8 mouse cellular contexts compared by ENCODE assay signal in genomic region chr9:20959430-20959938, GRCm38 (mm10). TPM values are rescaled to one million over a fixed set of nuclear protein-coding genes. Genes with fewer than 3 reads are reported as not detected.
DNase-seq lines count a peak whose midpoint lies in the region; ATAC-seq and TF ChIP-seq lines count a peak whose summit lies in the region.

Dnmt1 (minus strand) TSS chr9:20959888.

- H3K4me2 ChIP-seq in forebrain, embryonic 13.5 days, result no peak within 1 kb of the TSS
- no peak within 1 kb of the TSS for H3K4me2 ChIP-seq in hindbrain, embryonic 16.5 days (ENCODE audit: low read length)

- 84% methylated on average over 2 of the region's 2 CpGs for WGBS in forebrain, embryonic 13.5 days
- WGBS in hindbrain, embryonic 16.5 days, result 94% methylated on average over 2 of the region's 2 CpGs
- WGBS in macrophage (ENCODE audit: missing documents), result 100% methylated on average over 2 of the region's 2 CpGs

- H3K4me3 ChIP-seq in ES-E14 (ENCODE audit: insufficient read depth in 1 of 2, low read depth in 1 of 2, low read length in 2 of 2, poor library complexity in 1 of 2, severe bottlenecking in 1 of 2) (no peak within 1 kb of the TSS), macrophage (ENCODE audit: inconsistent target) (no peak within 1 kb of the TSS)
- H3K4me3 ChIP-seq in forebrain, embryonic 13.5 days, result no peak within 1 kb of the TSS
- no peak within 1 kb of the TSS for H3K4me3 ChIP-seq in hindbrain, embryonic 16.5 days (ENCODE audit: low read length)

- H3K36me3 ChIP-seq in ES-E14 (ENCODE audit: control insufficient read depth, insufficient read depth, low read length, poor library complexity, severe bottlenecking), result no peaks in the 10 kb centered on the region
- H3K36me3 ChIP-seq in forebrain, embryonic 13.5 days (ENCODE audit: poor library complexity, severe bottlenecking), result no peaks in the 10 kb centered on the region
- H3K36me3 ChIP-seq in hindbrain, embryonic 16.5 days (ENCODE audit: control insufficient read depth, insufficient read depth, low read length), result no peaks in the 10 kb centered on the region
- H3K36me3 ChIP-seq in macrophage (ENCODE audit: inconsistent target), result no peaks in the 10 kb centered on the region

- no peak for ATAC-seq in forebrain, embryonic 13.5 days
- ATAC-seq in hindbrain, embryonic 16.5 days, result no peak

- no peaks in the 10 kb centered on the region for H3K79me2 ChIP-seq in macrophage (ENCODE audit: inconsistent target)

- no peak for DNase-seq in frontal cortex, adult 2 months (ENCODE audit: extremely low spot score in 1 of 2, low spot score in 1 of 2)
- DNase-seq in frontal cortex, postnatal 36 days (ENCODE audit: low spot score in 2 of 2), result no peak
- DNase-seq in ES-E14 (ENCODE audit: low read depth, low spot score) (no peak), adipocyte (ENCODE audit: low spot score) (no peak)
- DNase-seq in thymus, postnatal 14 days, result no peak

- H3K27me3 ChIP-seq in forebrain, embryonic 13.5 days, result no peaks in the 10 kb centered on the region; the same call in 1 of the 2 replicates
- no peaks in the 10 kb centered on the region for H3K27me3 ChIP-seq in hindbrain, embryonic 16.5 days (replicated peaks; ENCODE audit: control insufficient read depth, insufficient read depth, low read length)

- no peak within 1 kb of the TSS for H3K9ac ChIP-seq in ES-E14 (ENCODE audit: insufficient read depth, low read depth, low read length, poor library complexity, severe bottlenecking)
- no peak within 1 kb of the TSS for H3K9ac ChIP-seq in forebrain, embryonic 13.5 days
- no peak within 1 kb of the TSS for H3K9ac ChIP-seq in hindbrain, embryonic 16.5 days (ENCODE audit: low read depth, low read length)

- H3K4me1 ChIP-seq in ES-E14 (ENCODE audit: control insufficient read depth in 2 of 2, insufficient read depth in 2 of 2, low read length in 2 of 2, poor library complexity in 1 of 2), result peaks cover 0 to 4% of the 10 kb centered on the region in 2 experiments; a peak in 1 of 4 replicates
- H3K4me1 ChIP-seq in forebrain, embryonic 13.5 days, result no peaks in the 10 kb centered on the region
- no peaks in the 10 kb centered on the region for H3K4me1 ChIP-seq in hindbrain, embryonic 16.5 days (ENCODE audit: control insufficient read depth, insufficient read depth, low read depth, low read length)

- in situ Hi-C loops in ES-E14 (cut with MboI; ENCODE audit: low sequenced_read_pairs in 2 of 2, unreplicated experiment in 2 of 2), result no loop called here

- H3K27ac ChIP-seq in ES-E14 (ENCODE audit: insufficient read depth, low read depth, low read length, poor library complexity, severe bottlenecking) (no peak within 1 kb of the TSS), macrophage (0 out of 2 replicates have a peak within 1 kb of the TSS, but pooled peaks have one; percentile 78)
- H3K27ac ChIP-seq in forebrain, embryonic 13.5 days, result no peak within 1 kb of the TSS
- no peak within 1 kb of the TSS for H3K27ac ChIP-seq in hindbrain, embryonic 16.5 days (ENCODE audit: low read depth, low read length)

- H3K9me3 ChIP-seq in ES-E14 (ENCODE audit: control insufficient read depth, insufficient read depth, low read depth, low read length), result no peaks in the 10 kb centered on the region
- H3K9me3 ChIP-seq in forebrain, embryonic 13.5 days (replicated peaks), result no peaks in the 10 kb centered on the region
- H3K9me3 ChIP-seq in hindbrain, embryonic 16.5 days (ENCODE audit: control insufficient read depth, low read length), result no peaks in the 10 kb centered on the region

TF ChIP-seq in ES-E14, 5 proteins besides CTCF, POLR2A, EP300 and RAD21:
- TF ChIP-seq MAFK (IDR thresholded peaks at IDR 0.05; ENCODE audit: insufficient read depth, low read depth, low read length), result no peak
- no peak for TF ChIP-seq HCFC1 (IDR thresholded peaks at IDR 0.05; ENCODE audit: borderline replicate concordance, insufficient read depth, low read length)
- TF ChIP-seq ZC3H11A (IDR thresholded peaks at IDR 0.05; ENCODE audit: borderline replicate concordance, low read depth, low read length), result no peak
- TF ChIP-seq ZNF384 (IDR thresholded peaks at IDR 0.05; ENCODE audit: low read depth, low read length), result no peak
- TF ChIP-seq CHD2 (IDR thresholded peaks at IDR 0.05; ENCODE audit: low read depth, low read length), result no peak

RNA-seq across cellular contexts. Expression of gene Dnmt1, which starts in this region (rescaled TPM):
- 40.6 and 41.2 TPM in 2 replicates for polyA plus RNA-seq in frontal cortex, adult 2 months (2012; rRNA removed)
- 122 and 124 TPM in 2 replicates for total RNA-seq in ES-E14 (2012; rRNA removed)
- 92.4 and 103 TPM in 2 replicates for polyA plus RNA-seq in forebrain, embryonic 13.5 days (2015; fragmentation: Nextera tagmentation; extraction: Ambion mirVana)
- 49.5 and 64.2 TPM in 2 replicates for polyA plus RNA-seq in hindbrain, embryonic 16.5 days (2015; fragmentation: Nextera tagmentation; extraction: Ambion mirVana)
- 100 to 1,000 TPM in 10 of 26 experiments, 10 to 100 TPM in 16; 13.2 to 201 (median 81.1) TPM for total RNA-seq in macrophage (2018; cell fraction: chromatin; rRNA removed)
- total RNA-seq in macrophage (2018; cell fraction: cytosol; rRNA removed), result 10 to 100 TPM; 20.1 to 48.9 (median 40.0) TPM
- total RNA-seq in macrophage (2018; cell fraction: nucleus; rRNA removed), result 100 to 1,000 TPM in 1 of 26 experiments, 10 to 100 TPM in 25; 17.4 to 162 (median 47.9) TPM
- 37.5 to 90.6 TPM (median 56.1 TPM) in 3 replicates for polyA plus RNA-seq in macrophage (2018)
